Mouse (Mus musculus): ENCODE measurements at regions not wholly inside any gene's neighbourhood (a gene's known extent, or its start where the extent isn't known, plus 50 kb on each side); places are given as distances from the start of the nearest gene placed in this dataset.
"Not testable (repeated sequence)": the region's sequence is repeated elsewhere in the genome, so short reads cannot be mapped to it uniquely, and the experiment has no call there.

GRCm38 (mm10) chr2:146723671-146724070, 132.0 kb upstream of the Kiz start:
- no peak for DNase-seq (ENCODE audit: low read depth, low spot score)

- no peak for DNase-seq (ENCODE audit: low read depth, low spot score)
These were observed 131.5 kb upstream of the Kiz start for GRCm38 (mm10) chr2:146724142-146724679.

GRCm38 (mm10) chr2:146724924-146725555, 130.6 kb upstream of the Kiz start:
- DNase-seq (ENCODE audit: low read depth, low spot score), result no peak

- DNase-seq (ENCODE audit: low read depth, low spot score), result no peak
These were observed 127.0 kb upstream of the Kiz start for GRCm38 (mm10) chr2:146728693-146729092.

- no peak for DNase-seq (ENCODE audit: low read depth, low spot score)
These were observed 124.6 kb upstream of the Kiz start for GRCm38 (mm10) chr2:146731081-146731480.

GRCm38 (mm10) chr2:146732891-146733290, 122.8 kb upstream of the Kiz start:
- DNase-seq (ENCODE audit: low read depth, low spot score), result not testable (repeated sequence)

GRCm38 (mm10) chr2:146744396-146744795, 111.3 kb upstream of the Kiz start:
- DNase-seq (ENCODE audit: low read depth, low spot score), result no peak

GRCm38 (mm10) chr2:146745012-146745682, 110.5 kb upstream of the Kiz start:
- DNase-seq (ENCODE audit: low read depth, low spot score), result no peak

GRCm38 (mm10) chr2:146745683-146746047, 110.0 kb upstream of the Kiz start:
- DNase-seq (ENCODE audit: low read depth, low spot score), result no peak

GRCm38 (mm10) chr2:146753988-146754387, 101.7 kb upstream of the Kiz start:
- DNase-seq (ENCODE audit: low read depth, low spot score), result no peak

GRCm38 (mm10) chr2:146763522-146764144, 92.0 kb upstream of the Kiz start:
- DNase-seq (ENCODE audit: low read depth, low spot score), result no peak

GRCm38 (mm10) chr2:146764313-146765255, 91.1 kb upstream of the Kiz start:
- DNase-seq (ENCODE audit: low read depth, low spot score), result no peak

GRCm38 (mm10) chr2:146774876-146775275, 80.8 kb upstream of the Kiz start:
- DNase-seq (ENCODE audit: low read depth, low spot score), result no peak

- no peak for DNase-seq (ENCODE audit: low read depth, low spot score)
These were observed 68.4 kb upstream of the Kiz start for GRCm38 (mm10) chr2:146787132-146787810.

GRCm38 (mm10) chr2:146787811-146788455, 67.7 kb upstream of the Kiz start:
- DNase-seq (ENCODE audit: low read depth, low spot score), result no peak

- no peak for DNase-seq (ENCODE audit: low read depth, low spot score)
These were observed 62.7 kb upstream of the Kiz start for GRCm38 (mm10) chr2:146792844-146793420.

GRCm38 (mm10) chr2:146802973-146803372, 52.7 kb upstream of the Kiz start:
- DNase-seq (ENCODE audit: low read depth, low spot score), result no peak
